Mouse (Mus musculus) stomach, postnatal 0 days (tissue): ENCODE measurements around the gene Hddc2.

ENCODE experiments used
- CTCF ChIP-seq: IDR thresholded peaks from 2 replicates; pipeline ENCODE4 v1.5.1; 2016; ENCODE audit warnings: antibody characterized with exemption, low read depth, mild to moderate bottlenecking, moderate library complexity
- EP300 ChIP-seq: optimal IDR thresholded peaks from 2 replicates; pipeline ENCODE3; 2016; ENCODE audit warnings: antibody characterized with exemption

GRCm38 (mm10) chr10:31330286-31330962, 17.2 kb downstream of the Hddc2 start:
- TF ChIP-seq CTCF (no peak), EP300 (no peak)
